Mouse (Mus musculus): Measurements from ENCODE around the gene Ubash3b.

The Ubash3b gene

GRCm38 (mm10) chr9:41049282-41049681, 112.2 kb downstream of the Ubash3b start:
- peak; percentile 38 for DNase-seq

GRCm38 (mm10) chr9:41048820-41049219, 112.7 kb downstream of the Ubash3b start:
- DNase-seq = no peak

- no peak for DNase-seq
These were observed 113.3 kb downstream of the Ubash3b start for GRCm38 (mm10) chr9:41048216-41048615.

GRCm38 (mm10) chr9:41047654-41048053, 113.8 kb downstream of the Ubash3b start:
- DNase-seq = no peak

- DNase-seq = peak; percentile 86
These were observed 116.9 kb downstream of the Ubash3b start for GRCm38 (mm10) chr9:41044626-41045025.

- DNase-seq = no peak
These were observed 117.9 kb downstream of the Ubash3b start for GRCm38 (mm10) chr9:41043641-41044040.

- DNase-seq = no peak
These were observed 120.1 kb downstream of the Ubash3b start for GRCm38 (mm10) chr9:41041404-41041803.

GRCm38 (mm10) chr9:41038150-41038664, 123.3 kb downstream of the Ubash3b start:
- no peak for DNase-seq

- no peak for DNase-seq
These were observed 129.7 kb downstream of the Ubash3b start for GRCm38 (mm10) chr9:41031590-41032489.

- DNase-seq = no peak
These were observed 131.7 kb downstream of the Ubash3b start for GRCm38 (mm10) chr9:41029827-41030226.

GRCm38 (mm10) chr9:41028470-41028869, 133.0 kb downstream of the Ubash3b start:
- DNase-seq = peak; percentile 44

- DNase-seq = no peak
These were observed 139.8 kb downstream of the Ubash3b start for GRCm38 (mm10) chr9:41021690-41022089.

- DNase-seq = peak; percentile 68
These were observed 141.0 kb downstream of the Ubash3b start for GRCm38 (mm10) chr9:41020486-41020885.

- no peak for DNase-seq
These were observed 147.0 kb downstream of the Ubash3b start for GRCm38 (mm10) chr9:41014512-41014911.

- no peak for DNase-seq
These were observed 149.0 kb downstream of the Ubash3b start for GRCm38 (mm10) chr9:41012456-41012855.

GRCm38 (mm10) chr9:41011512-41012436, 149.7 kb downstream of the Ubash3b start:
- peak; percentile 34 for DNase-seq

GRCm38 (mm10) chr9:41007785-41008184, 153.7 kb downstream of the Ubash3b start:
- DNase-seq = no peak

GRCm38 (mm10) chr9:41004415-41004814, 157.1 kb downstream of the Ubash3b start, which contains the start of gene Crtam:
Crtam (minus strand) TSS chr9:41004628.
- no peak for DNase-seq

GRCm38 (mm10) chr9:40997116-40997779, 164.2 kb downstream of the Ubash3b start:
- no peak for DNase-seq

- no peak for DNase-seq
These were observed 167.4 kb downstream of the Ubash3b start for GRCm38 (mm10) chr9:40994075-40994474.

GRCm38 (mm10) chr9:40991511-40991910, 170.0 kb downstream of the Ubash3b start:
- DNase-seq = no peak

- peak; percentile 57 for DNase-seq
These were observed 171.4 kb downstream of the Ubash3b start for GRCm38 (mm10) chr9:40989940-40990588.

Data from layer of hippocampus, adult 9-11 months (tissue).